Mouse (Mus musculus) stomach, postnatal 0 days (tissue): ENCODE measurements at regions not wholly inside any gene's neighbourhood (a gene's known extent, or its start where the extent isn't known, plus 50 kb on each side); places are given as distances from the start of the nearest gene placed in this dataset.

Experiments used
- ATAC-seq: fragments of 200-750 bp; cut with Nextera tagmentation; 2 replicates; pipeline ENCODE4 v1.8.0; 2017; ENCODE audit not compliant: low FRiP score, low TSS enrichment
- DNase-seq: peaks from one replicate; pipeline ENCODE4 v3.0.0-alpha.2; 2016; ENCODE audit warnings: low spot score
- H3K27ac ChIP-seq: fragments of 300-500 bp; sonication (generic); replicated peaks from 2 replicates; pipeline ENCODE4 v1.5.1; 2014; ENCODE audit warnings: mild to moderate bottlenecking, control low read depth
- H3K27me3 ChIP-seq: fragments of 300-500 bp; sonication (generic); 2 replicates; pipeline ENCODE4 v1.6.1; 2014; ENCODE audit warnings: low read length; ENCODE audit not compliant: control insufficient read depth, insufficient read depth
- H3K36me3 ChIP-seq: fragments of 300-500 bp; sonication (generic); 2 replicates; pipeline ENCODE4 v1.6.1; 2014; ENCODE audit warnings: low read length, mixed read lengths; ENCODE audit not compliant: control insufficient read depth, insufficient read depth
- H3K4me1 ChIP-seq: fragments of 300-500 bp; sonication (generic); replicated peaks from 2 replicates; pipeline ENCODE4 v1.6.1; 2014; ENCODE audit warnings: antibody characterized with exemption; ENCODE audit not compliant: control insufficient read depth, insufficient read depth
- H3K4me2 ChIP-seq: fragments of 300-500 bp; sonication (generic); replicated peaks from 2 replicates; pipeline ENCODE4 v1.6.1; 2014; ENCODE audit warnings: low read depth, mild to moderate bottlenecking, control low read depth, moderate library complexity
- H3K4me3 ChIP-seq: fragments of 300-500 bp; sonication (generic); 2 replicates; pipeline ENCODE4 v1.5.1; 2014; ENCODE audit warnings: low read depth, low read length, control low read depth
- H3K9ac ChIP-seq: fragments of 300-500 bp; sonication (generic); 2 replicates; pipeline ENCODE4 v1.6.1; 2014; ENCODE audit warnings: mild to moderate bottlenecking, low read length, control low read depth, mixed read lengths
- H3K9me3 ChIP-seq: fragments of 300-500 bp; sonication (generic); 2 replicates; pipeline ENCODE4 v1.6.1; 2016; ENCODE audit warnings: low read length; ENCODE audit not compliant: control insufficient read depth
- CTCF ChIP-seq: IDR thresholded peaks from 2 replicates; pipeline ENCODE4 v1.5.1; 2016; ENCODE audit warnings: antibody characterized with exemption, low read depth, mild to moderate bottlenecking, moderate library complexity
- EP300 ChIP-seq: optimal IDR thresholded peaks from 2 replicates; pipeline ENCODE3; 2016; ENCODE audit warnings: antibody characterized with exemption
- WGBS: fragments of 180-500 bp; shearing (Covaris S2); extraction: QIAGEN DNeasy Blood & Tissue Kit; methylation state at CpG from one replicate; pipeline ENCODE4 v1.1.7; 2014; 5-methylcytosine and 5-hydroxymethylcytosine counted together

DNA sequence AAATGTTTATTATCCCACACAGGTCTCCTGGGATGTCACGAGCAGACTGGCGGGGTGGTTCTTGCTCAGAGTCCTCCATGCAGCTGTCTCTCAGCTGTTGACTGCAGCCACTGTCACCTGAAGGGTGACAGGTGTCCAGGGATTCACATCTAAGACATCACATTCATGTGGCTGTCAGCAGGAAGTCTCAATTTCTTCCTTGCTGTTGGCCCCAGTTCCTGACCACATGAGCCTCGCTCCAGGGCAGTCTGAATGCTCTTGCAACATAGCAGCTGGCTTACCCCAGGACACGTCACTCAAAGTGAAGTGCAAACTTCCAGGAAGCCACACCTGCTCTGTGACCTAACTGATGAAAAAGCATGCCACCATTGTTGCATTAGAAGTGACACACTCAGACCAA, 402.5 kb downstream of the Sorl1 start:
- TF ChIP-seq EP300, result no peak
- no peak for TF ChIP-seq CTCF
- H3K4me3 ChIP-seq, result no peak overlapping the region
- ATAC-seq (peak; percentile 76), DNase-seq (peak; percentile 20)
- H3K4me1 ChIP-seq, result no peaks in the 10 kb centered on the region
- no peaks in the 10 kb centered on the region for H3K36me3 ChIP-seq
- H3K27ac ChIP-seq, result no peak overlapping the region
- 62% methylated on average over 4 of the region's 4 CpGs for WGBS
- no peak overlapping the region for H3K9ac ChIP-seq
- no peaks in the 10 kb centered on the region for H3K27me3 ChIP-seq
- H3K9me3 ChIP-seq, result no peaks in the 10 kb centered on the region
- H3K4me2 ChIP-seq, result no peak overlapping the region

DNA sequence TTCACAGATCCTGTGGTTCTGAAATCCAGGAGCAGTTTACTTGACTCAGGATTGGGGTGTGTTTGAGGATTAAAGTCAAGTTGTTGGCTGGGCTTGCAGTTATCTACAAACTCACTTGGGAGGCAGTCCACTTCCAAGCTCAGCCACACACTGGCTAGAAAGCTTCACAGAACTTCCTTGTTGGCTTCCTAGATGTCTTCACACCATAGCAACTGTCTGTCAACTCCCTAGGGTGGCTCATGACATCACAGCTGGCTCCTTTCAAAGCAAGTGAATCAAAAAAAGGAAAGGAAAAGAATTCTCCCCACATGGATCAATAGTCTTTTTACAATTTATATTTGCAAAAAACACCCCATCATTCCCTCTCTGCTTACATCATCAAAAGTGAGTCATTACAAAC, 408.9 kb downstream of the Sorl1 start:
- no peaks in the 10 kb centered on the region for H3K36me3 ChIP-seq
- H3K4me2 ChIP-seq, result no peak overlapping the region
- H3K4me3 ChIP-seq, result no peak overlapping the region
- no peaks in the 10 kb centered on the region for H3K27me3 ChIP-seq
- H3K27ac ChIP-seq, result no peak overlapping the region
- no peaks in the 10 kb centered on the region for H3K4me1 ChIP-seq
- ATAC-seq, result no peak
- no peak for DNase-seq
- H3K9ac ChIP-seq, result no peak overlapping the region
- no peaks in the 10 kb centered on the region for H3K9me3 ChIP-seq
- TF ChIP-seq CTCF, result no peak
- TF ChIP-seq EP300, result no peak

DNA sequence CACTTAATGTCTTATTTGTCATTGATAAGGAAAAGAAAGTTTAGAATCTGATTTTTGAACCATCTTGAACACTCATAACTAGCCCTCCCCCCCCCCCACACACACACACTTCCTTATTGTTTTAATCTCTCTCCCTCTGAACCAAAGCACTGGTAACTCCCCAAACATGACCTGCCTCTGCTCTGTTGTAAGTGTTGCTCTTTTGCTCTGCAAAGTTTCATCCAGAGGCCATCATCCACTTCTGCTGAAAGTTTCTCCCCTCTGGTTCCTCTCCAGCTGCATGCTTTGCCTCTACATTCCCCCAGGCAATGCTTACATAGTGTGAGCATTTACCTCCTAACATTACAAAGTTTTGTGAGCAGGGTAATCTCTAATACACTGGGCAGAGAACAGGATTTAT, 418.1 kb downstream of the Sorl1 start:
- Histone ChIP-seq H3K4me3 (no peak overlapping the region), H3K9me3 (no peaks in the 10 kb centered on the region), H3K27me3 (no peaks in the 10 kb centered on the region), H3K27ac (no peak overlapping the region), H3K36me3 (no peaks in the 10 kb centered on the region), H3K4me1 (peaks cover 2% of the 10 kb centered on the region; the same call in 1 of the 2 replicates), H3K9ac (no peak overlapping the region), H3K4me2 (no peak overlapping the region)
- TF ChIP-seq CTCF (no peak), EP300 (no peak)
- no peak for ATAC-seq
- DNase-seq, result no peak

DNA sequence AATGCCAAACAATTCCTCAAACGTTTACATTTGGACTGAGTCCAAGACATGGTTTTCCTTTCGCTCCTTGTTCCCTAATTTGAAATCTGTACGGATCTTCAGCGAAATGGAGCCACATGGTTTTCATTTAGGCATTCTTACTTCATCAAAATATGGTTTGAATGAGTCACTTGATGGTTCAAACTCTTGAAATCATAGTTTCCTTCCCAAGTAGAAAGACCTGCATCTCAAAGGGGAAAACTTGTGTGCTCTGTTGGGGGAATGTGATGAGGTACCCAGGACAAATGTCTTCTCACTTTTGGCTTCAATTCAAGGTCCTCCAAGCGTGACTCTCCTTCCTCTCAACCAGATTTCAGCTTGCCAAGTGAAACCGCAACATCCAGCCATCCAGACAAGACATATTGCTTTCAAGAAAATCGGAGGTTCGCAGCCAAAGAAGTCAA, 418.6 kb downstream of the Sorl1 start:
- ATAC-seq (no peak), DNase-seq (no peak)
- Histone ChIP-seq H3K9ac (no peak overlapping the region), H3K9me3 (no peaks in the 10 kb centered on the region), H3K27me3 (no peaks in the 10 kb centered on the region), H3K4me3 (no peak overlapping the region), H3K4me1 (peaks cover 2% of the 10 kb centered on the region; the same call in 1 of the 2 replicates), H3K36me3 (no peaks in the 10 kb centered on the region), H3K27ac (no peak overlapping the region), H3K4me2 (no peak overlapping the region)
- TF ChIP-seq CTCF, result no peak
- no peak for TF ChIP-seq EP300
- 22% methylated on average over 8 of the region's 8 CpGs for WGBS

DNA sequence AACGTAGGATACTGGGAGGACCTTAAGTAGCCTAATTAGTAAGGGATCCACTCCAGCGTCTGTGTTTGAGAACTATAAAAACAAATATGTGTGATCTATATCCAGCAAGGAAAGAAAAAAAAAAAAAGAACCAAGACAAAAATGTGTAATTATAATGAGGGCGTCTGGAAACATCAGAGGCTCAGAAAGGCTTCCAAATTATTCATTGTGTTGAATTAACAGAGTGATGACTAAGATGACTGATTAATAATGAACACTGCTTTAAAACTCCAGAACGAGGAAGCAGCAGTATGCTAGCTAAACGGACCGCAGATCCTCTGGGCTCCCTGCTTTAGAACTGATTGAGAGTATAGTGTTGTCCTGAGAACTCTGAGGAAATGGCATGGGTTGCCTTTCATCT, 421.0 kb downstream of the Sorl1 start:
- Histone ChIP-seq H3K27ac (no peak overlapping the region), H3K4me1 (peaks cover 2% of the 10 kb centered on the region; the same call in 1 of the 2 replicates), H3K4me3 (no peak overlapping the region), H3K36me3 (no peaks in the 10 kb centered on the region), H3K27me3 (no peaks in the 10 kb centered on the region), H3K9me3 (no peaks in the 10 kb centered on the region), H3K9ac (no peak overlapping the region), H3K4me2 (no peak overlapping the region)
- 43% methylated on average over 6 of the region's 6 CpGs for WGBS
- TF ChIP-seq EP300 (no peak), CTCF (no peak)
- ATAC-seq (no peak), DNase-seq (no peak)

DNA sequence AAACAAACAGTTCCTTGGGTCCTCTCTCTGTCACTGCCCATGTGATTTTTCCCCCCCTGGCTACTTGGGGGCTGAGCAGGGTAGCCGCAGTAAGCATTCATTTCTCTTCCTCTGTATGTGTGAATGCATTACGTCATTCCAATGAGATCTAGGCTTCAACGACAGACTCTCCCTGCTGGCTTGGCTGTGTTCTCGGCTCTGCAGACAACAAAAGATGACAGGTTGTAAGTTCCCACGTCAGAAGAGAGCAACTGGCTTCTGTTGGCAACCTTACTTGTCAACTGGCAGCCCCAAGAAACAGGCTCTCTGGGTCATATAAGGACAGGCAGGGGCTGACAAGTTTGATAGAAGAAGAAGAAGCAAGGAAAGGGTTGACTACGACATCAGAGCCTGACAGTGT, 423.4 kb downstream of the Sorl1 start:
- H3K4me2 ChIP-seq, result no peak overlapping the region
- no peaks in the 10 kb centered on the region for H3K27me3 ChIP-seq
- ATAC-seq (no peak), DNase-seq (no peak)
- no peaks in the 10 kb centered on the region for H3K9me3 ChIP-seq
- no peaks in the 10 kb centered on the region for H3K4me1 ChIP-seq
- no peak for TF ChIP-seq CTCF
- no peak for TF ChIP-seq EP300
- H3K9ac ChIP-seq, result no peak overlapping the region
- no peak overlapping the region for H3K27ac ChIP-seq
- H3K36me3 ChIP-seq, result no peaks in the 10 kb centered on the region
- WGBS, result 38% methylated on average over 6 of the region's 6 CpGs
- no peak overlapping the region for H3K4me3 ChIP-seq
